Mouse (Mus musculus) heart, adult 11 months (tissue): ENCODE measurements around the gene Snai1.

Experiments used
- DNase-seq: peaks from one replicate; pipeline ENCODE4 v3.0.0; 2022

The Snai1 gene

GRCm38 (mm10) chr2:167519606-167520252 lies 18.3 kb upstream of the Snai1 start:
- peak; percentile 54 for DNase-seq

- DNase-seq: peak; percentile 86
Observed at GRCm38 (mm10) chr2:167528278-167528677, 9.7 kb upstream of the Snai1 start.

- peak; percentile 81 for DNase-seq
Observed at GRCm38 (mm10) chr2:167529935-167530513, 8.0 kb upstream of the Snai1 start.

GRCm38 (mm10) chr2:167530536-167530935 lies 7.5 kb upstream of the Snai1 start:
- DNase-seq: peak; percentile 84

- peak; percentile 92 for DNase-seq
Observed at GRCm38 (mm10) chr2:167532131-167532530, 5.9 kb upstream of the Snai1 start.

GRCm38 (mm10) chr2:167533880-167534279 lies 4.1 kb upstream of the Snai1 start:
- peak; percentile 13 for DNase-seq

- DNase-seq: peak; percentile 88
Observed at GRCm38 (mm10) chr2:167536320-167536945, 1.6 kb upstream of the Snai1 start.

- peak; percentile 95 for DNase-seq
Observed at GRCm38 (mm10) chr2:167538671-167539306, 794 bp downstream of the Snai1 start.

- peak; percentile 90 for DNase-seq
Observed at GRCm38 (mm10) chr2:167539536-167540476, 1.8 kb downstream of the Snai1 start.

GRCm38 (mm10) chr2:167540477-167541110 lies 2.6 kb downstream of the Snai1 start:
- DNase-seq: peak; percentile 91

- DNase-seq: no peak
Observed at GRCm38 (mm10) chr2:167541324-167541723, 3.3 kb downstream of the Snai1 start.

- DNase-seq: peak; percentile 93
Observed at GRCm38 (mm10) chr2:167541761-167542160, 3.8 kb downstream of the Snai1 start.

GRCm38 (mm10) chr2:167542361-167542760 lies 4.4 kb downstream of the Snai1 start:
- peak; percentile 89 for DNase-seq

- DNase-seq: peak; percentile 97
Observed at GRCm38 (mm10) chr2:167543121-167544003, 5.4 kb downstream of the Snai1 start.

- peak; percentile 96 for DNase-seq
Observed at GRCm38 (mm10) chr2:167544004-167544356, 6.0 kb downstream of the Snai1 start.

GRCm38 (mm10) chr2:167544456-167544855 lies 6.5 kb downstream of the Snai1 start:
- no peak for DNase-seq

- DNase-seq: peak; percentile 96
Observed at GRCm38 (mm10) chr2:167546447-167547195, 8.6 kb downstream of the Snai1 start.

GRCm38 (mm10) chr2:167547444-167547843 lies 9.4 kb downstream of the Snai1 start:
- no peak for DNase-seq

- DNase-seq: peak; percentile 91
Observed at GRCm38 (mm10) chr2:167548961-167549360, 11.0 kb downstream of the Snai1 start.

- DNase-seq: peak; percentile 88
Observed at GRCm38 (mm10) chr2:167550341-167550854, 12.4 kb downstream of the Snai1 start.
